Mouse (Mus musculus): Measurements from ENCODE around the gene Casz1. TPM values are rescaled to one million over a fixed set of nuclear protein-coding genes. Genes with fewer than 3 reads are reported as not detected.

Gene Casz1
- total RNA-seq, 2 experiments from 2014 or later: 3.5 to 4.7 TPM

DNA sequence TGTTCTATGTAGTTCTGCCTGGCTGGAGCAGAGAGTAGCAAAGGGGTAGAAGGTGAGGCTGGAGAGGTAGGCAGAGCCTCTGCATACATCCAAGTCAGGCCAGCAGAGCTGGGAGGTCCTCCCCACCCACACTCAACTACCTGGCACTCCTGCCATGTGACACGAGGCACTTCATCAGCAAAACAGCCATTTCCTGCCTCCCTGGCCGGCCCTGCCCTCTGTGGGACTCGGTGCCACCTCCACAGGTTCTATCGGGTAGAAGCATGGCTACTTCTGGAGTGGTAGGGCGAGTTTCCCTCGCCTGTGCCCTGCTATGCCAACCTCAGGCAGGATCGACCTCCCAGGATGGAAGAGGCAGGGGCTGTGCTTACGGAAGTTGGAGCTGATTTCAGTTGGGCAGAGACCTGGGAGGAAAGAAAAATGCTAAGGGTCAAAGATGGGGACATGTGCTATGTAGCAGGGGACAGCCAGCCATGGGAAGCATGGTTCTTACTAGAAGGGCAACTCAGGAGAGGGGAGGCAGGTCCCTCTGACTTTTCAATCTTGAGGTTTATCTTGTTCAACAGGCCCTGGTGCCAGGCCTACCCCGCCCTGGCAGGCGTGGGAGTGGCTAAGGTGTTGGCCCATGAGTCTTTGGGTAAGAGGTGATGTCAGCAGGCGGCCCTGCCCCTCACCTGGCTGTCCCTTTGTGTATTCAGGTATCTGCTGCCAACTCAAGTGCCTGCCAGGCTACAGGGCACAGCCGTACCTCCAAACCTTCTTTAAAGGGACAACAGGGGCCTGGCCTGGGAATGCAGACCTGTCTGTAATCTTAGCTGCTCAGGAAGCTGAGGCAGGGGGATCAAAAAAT, 6.5 kb upstream of the Casz1 start:
- ATAC-seq (replicated peaks; ENCODE audit: poor library complexity): peak; percentile 63

GRCm38 (mm10) chr4:148803031-148803430, 1.2 kb upstream of the Casz1 start:
- no peak for ATAC-seq (replicated peaks; ENCODE audit: poor library complexity)

GRCm38 (mm10) chr4:148803636-148804035, 593 bp upstream of the Casz1 start:
- ATAC-seq (replicated peaks; ENCODE audit: poor library complexity): no peak

- ATAC-seq (replicated peaks; ENCODE audit: poor library complexity): no peak
These were observed 541 bp downstream of the Casz1 start for GRCm38 (mm10) chr4:148804780-148805160.

DNA sequence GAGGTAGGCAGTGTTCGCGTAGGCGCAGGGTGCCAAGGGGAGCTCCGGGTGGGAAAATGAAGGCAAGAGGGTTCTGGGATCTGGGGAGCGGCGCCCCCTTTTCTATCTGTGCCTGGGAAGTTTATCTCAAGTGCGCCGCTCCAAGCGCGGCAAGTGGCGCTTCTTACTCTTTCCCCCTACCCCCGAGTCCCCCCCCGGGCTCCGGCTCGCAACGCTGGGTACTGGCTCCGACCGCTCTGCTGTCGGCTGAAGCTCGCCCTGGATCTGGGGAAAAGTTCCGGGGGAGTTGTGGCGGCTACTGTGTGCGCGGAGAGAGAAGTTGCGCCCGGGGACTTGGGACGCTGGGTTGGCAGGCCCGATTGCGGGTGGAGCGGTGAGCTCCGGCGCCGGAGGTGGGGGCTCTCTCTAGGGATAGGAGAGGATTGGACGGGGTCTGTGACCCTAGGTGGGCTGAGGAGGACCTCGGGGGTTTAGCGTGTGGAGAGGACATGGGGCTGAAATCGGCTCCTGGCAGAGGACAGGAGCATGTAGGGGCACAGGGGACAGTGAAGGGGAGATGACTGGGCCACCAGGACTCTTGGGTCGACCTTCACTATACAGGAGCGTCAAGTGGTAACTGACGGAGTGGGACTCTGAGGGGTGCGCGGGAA, 1.1 kb downstream of the Casz1 start:
- no peak for ATAC-seq (replicated peaks; ENCODE audit: poor library complexity)

DNA sequence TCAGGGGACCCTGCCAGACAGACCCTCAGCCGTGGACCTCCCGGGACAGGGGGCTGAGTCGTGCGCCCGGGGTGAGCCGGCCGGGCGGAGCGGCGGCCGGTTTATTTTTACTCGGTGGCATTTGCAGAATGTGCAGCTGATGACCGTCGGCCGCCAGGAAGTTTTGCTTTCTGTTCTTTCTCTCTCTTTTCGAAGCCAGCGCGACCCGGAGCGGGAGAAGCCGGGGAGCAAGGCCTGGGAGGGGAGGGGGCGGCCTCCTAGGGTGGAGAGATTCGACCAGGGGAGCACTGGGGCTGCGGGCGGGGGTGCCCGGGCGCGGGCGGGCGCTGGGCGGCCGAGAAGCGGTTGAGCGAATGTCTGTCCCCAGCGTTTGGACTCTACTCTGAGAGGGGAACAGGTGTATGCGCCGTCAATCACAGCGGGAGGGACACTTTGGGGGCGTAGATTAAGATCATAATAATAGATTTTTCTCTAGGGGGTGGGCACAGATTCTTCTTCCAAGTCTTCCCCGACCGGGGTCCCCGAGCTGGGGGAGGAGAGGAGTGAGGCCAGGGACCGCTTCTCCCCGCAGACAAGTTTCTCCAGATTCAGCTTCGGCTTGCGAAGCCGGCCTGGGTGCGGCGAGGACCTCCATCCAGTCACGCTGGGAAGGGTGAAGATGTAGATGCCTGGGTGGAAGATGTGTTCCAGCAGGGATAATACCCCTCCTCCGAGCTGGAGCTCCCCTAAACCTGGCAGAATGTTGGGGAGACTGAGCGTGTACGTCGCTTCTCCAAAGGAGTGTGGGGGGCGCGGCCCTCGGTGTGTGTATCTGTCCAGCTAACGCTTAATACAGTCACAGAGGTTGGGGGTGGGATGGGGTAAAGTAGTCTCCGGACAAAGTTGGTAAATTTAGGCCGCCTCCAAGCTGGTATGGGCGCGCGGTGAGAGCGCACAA, 1.9 kb downstream of the Casz1 start:
- no peak for ATAC-seq (replicated peaks; ENCODE audit: poor library complexity)

- peak; percentile 35 for ATAC-seq (replicated peaks; ENCODE audit: poor library complexity)
These were observed 2.6 kb downstream of the Casz1 start for GRCm38 (mm10) chr4:148806836-148807235.

DNA sequence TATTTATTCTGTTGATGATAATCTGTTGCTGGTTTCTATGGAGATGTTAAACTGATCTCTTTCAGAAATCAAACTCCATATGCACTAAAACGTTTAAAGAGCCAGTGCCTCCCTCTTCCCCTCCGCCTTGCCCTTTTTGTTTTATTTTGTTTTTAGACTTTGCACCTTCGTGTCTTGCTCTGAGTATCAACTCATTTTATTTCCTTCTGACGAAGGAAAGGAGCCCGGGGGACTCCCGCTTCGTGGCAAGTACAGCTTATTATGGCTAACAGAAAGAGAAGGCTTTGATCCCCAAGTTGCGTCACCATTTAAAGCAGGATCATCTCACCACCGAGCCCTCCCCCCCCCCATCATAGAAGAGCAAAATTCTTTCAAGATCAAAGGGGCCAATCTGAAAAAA, 3.2 kb downstream of the Casz1 start:
- no peak for ATAC-seq (replicated peaks; ENCODE audit: poor library complexity)

DNA sequence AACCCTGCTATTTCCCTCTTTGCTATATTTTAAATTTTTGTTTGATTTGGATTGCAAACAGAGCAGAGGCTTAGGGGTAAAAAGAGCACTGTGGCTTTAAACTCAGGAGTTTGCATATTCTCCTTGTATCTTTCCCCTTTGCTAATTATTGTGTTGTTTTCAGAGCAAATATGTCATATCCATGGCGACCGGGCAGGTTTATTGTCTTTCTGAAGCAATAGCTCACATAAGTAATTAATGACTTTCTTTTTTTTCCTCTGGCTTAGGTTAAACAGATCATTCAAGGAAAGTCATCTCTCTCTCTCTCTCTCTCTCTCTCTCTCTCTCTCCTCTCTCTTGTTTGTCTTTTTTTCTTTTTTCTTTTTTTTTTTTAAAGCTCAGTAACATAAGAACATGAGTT, 4.6 kb downstream of the Casz1 start:
- ATAC-seq (replicated peaks; ENCODE audit: poor library complexity): no peak

GRCm38 (mm10) chr4:148810706-148811105, 6.5 kb downstream of the Casz1 start:
- no peak for ATAC-seq (replicated peaks; ENCODE audit: poor library complexity)

DNA sequence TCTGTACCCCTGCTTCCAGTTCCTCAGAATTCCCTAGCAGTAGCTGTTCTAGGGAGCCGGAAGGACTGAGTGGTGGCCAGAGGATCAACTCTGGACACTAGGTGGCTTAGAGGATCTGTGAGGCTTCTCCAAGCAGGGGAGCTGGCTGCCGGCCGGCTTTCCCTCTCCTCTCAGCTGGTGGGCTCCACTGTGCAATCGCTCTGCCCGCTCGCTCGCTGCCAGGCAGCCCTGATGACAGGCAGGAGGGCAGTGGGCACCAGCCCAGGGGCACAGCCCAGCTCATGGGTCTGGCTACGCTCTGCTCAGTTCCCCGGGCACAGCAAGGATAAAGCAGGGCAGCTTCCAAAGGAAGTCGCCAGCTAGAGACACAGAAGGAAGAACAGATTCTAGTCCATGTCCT, 7.7 kb downstream of the Casz1 start:
- no peak for ATAC-seq (replicated peaks; ENCODE audit: poor library complexity)

DNA sequence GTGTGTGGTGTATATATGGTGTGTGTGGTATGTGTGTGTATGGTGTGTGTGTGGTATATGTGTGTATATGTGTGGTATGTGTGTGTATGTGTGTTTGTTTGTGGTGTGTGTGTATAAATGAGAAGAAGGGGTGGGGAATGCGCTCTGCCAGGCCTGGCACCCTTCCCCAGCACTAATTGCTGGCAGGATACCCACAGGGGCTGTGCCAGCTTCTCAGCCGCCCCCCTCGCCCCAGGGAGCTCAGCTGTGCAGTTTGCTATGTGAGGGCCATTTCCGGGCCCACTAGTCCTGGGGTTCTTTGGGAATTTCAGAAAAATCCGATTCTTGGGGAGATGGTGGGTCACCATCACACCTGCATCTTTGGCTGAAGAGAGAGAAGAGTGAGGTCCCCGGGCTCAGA, 9.0 kb downstream of the Casz1 start:
- no peak for ATAC-seq (replicated peaks; ENCODE audit: poor library complexity)

- no peak for ATAC-seq (replicated peaks; ENCODE audit: poor library complexity)
These were observed 12.3 kb downstream of the Casz1 start for GRCm38 (mm10) chr4:148816556-148816955.

DNA sequence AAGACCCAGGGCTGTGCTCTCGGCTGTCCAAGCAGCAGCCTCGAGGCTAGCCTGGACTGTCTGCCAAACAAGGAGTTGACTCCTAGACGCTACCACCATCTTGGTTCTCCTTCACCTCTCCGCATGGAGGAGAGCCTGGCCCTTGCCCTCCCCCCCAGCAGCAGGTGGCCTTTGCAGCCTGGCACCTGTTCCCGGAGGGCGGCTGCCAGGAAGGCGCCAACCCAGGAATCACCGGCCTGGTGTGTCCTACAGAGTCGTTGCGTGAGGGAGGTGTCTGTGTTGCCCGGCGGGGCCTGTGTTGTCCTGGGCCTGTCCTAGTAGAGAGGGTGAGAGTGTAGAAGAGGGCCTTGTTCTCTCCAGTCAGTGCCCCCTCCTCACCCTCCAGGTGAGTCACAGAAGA, 13.9 kb downstream of the Casz1 start:
- no peak for ATAC-seq (replicated peaks; ENCODE audit: poor library complexity)

DNA sequence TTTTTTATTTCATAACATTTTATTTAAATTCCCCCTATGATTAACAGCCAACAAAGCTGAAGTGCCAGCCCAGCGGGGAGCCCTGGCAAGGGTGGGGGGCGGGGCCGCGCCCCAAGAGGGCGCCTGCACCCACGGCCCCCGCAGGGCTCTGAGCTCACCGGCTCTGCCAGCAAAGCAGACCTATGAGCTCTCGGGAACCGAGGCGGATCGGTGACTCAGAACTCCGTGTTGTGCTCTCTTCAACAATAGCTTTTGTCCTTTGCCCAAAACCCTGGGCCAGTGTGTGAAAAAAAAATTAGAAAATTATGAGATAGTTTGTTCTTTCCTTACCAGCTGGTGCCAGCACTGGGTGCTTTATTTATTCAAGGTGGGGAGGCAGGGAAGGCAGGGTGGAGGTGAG, 15.9 kb downstream of the Casz1 start:
- no peak for ATAC-seq (replicated peaks; ENCODE audit: poor library complexity)

DNA sequence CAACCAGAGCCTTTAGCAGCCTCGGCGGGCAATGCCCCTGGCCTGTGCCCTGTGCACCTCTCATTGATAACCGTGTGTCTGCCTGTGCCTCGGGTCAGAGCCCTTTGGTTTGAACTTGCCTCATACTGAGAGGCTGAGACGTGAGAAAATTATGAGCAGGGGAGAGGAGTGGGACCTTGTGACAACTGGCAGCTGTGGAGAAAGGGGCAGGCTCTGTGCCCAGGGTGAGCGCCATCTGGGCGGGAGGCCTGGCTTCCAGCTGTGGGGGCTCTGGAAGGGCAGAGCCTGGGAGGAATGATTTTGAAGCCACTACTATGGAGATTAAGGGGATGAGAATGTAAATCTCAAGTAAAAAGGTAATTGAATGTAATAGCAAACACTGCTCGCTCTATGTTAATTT, 19.1 kb downstream of the Casz1 start:
- ATAC-seq (replicated peaks; ENCODE audit: poor library complexity): no peak

GRCm38 (mm10) chr4:148830350-148830749, 26.1 kb downstream of the Casz1 start:
- ATAC-seq (replicated peaks; ENCODE audit: poor library complexity): 0 out of 2 replicates have a peak, but pooled peaks have one; percentile 23

DNA sequence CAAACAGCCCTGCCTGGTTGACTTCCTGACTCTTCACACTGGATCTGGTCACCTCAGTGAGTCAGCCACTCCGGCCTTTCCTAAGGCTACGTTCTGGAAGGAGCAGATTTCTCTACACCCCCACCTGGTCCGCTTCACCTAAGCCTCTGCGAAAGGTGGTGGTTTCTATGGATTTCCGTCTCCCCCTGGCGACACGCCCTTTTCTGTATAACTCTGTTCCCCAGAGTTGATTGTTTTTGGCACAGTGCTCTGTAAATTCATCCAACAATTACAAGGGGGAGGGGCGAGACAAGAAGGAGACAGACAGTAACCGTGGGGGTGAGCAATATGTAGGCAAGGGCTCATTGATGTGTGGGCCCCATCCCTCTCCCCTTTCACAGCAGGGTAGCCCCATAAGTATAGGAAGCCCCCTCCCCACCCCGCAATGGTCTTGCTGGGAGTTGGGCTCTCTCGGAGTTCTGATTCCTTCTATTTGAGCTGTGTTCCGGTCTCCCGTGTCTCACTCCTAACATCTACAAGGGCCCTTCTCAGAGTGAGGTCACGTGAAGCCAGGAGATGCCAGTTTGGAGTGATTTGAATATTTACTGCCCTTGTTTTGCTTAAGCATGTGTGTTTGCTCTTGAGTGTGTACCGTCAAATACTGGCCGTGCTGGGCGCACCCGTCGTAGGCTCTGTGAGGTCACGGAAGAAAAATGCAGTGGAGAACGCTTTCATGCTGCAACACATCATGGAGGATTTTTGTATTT, 29.2 kb downstream of the Casz1 start:
- no peak for ATAC-seq (replicated peaks; ENCODE audit: poor library complexity)

DNA sequence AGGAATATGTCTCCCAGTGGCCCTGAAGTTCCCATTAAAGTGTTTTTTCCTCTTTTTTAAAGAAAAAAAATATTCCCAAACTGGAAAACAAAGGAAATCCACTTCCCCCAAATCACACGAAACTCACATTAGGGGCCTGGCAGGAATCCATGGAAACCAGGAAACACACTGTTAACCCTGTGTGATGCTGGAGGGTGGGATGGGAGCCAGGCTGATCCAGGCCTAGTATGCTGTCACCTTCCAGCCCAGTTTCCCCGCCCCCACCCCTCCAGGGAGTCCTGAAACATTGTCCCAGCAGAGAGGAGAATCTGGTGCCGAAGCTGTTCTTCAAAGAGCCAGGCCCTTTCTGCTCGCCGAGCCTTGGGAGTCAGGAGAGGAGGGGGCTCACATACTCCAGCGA, 32.2 kb downstream of the Casz1 start:
- ATAC-seq (replicated peaks; ENCODE audit: poor library complexity): no peak

GRCm38 (mm10) chr4:148837046-148837445, 32.8 kb downstream of the Casz1 start:
- no peak for ATAC-seq (replicated peaks; ENCODE audit: poor library complexity)

DNA sequence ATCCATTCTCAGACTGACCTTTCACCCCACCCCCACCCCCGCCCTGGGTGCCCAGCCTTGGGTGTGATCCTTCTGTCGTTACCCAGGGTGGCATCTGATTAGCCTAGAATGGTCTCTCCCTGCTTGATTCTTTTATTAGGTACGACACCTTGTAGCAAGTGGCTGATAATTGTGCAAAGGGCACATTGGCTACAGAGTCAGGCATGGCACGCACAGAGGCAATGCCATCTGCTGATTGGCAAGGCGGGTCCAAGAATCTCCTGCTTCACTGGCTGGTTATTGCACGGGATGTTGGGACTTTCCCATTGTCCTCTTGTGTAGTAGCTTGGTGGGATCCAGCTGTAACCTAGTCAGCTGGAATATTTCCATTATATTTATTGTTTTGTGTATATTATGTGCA, 33.4 kb downstream of the Casz1 start:
- ATAC-seq (replicated peaks; ENCODE audit: poor library complexity): no peak
